Comparison of ENCODE assay signal across 8 mouse cellular contexts in the genomic region with DNA sequence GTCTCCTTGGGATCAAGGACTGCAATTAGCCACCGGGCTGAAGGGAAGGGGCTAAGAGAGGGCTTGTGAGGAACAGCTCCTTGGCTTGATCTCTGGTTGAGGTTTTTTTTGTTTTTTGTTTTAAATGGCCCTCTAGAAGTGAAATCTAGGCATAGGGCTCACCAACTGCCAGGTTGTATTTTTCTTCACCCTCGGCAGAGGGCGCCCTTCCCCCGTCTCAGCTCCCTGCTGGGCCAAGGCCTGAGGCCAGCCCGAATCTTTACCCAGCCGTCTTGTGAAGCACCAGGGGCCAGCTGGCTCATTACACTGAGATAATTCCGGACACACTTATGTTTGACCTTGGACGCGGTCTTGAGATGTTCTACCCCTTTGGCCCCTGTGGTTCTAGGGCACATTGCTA. TPM values are rescaled to one million over a fixed set of nuclear protein-coding genes. Genes with fewer than 3 reads are reported as not detected.
DNase-seq lines count a peak whose midpoint lies in the region; ATAC-seq and TF ChIP-seq lines count a peak whose summit lies in the region.

No protein-coding gene starts in this region.

- peaks cover 18% of the 10 kb centered on the region for H3K4me1 ChIP-seq in hindbrain, embryonic 13.5 days (replicated peaks)

- H3K27me3 ChIP-seq in Patski, result no peaks in the 10 kb centered on the region
- H3K27me3 ChIP-seq in hindbrain, embryonic 13.5 days, result no peaks in the 10 kb centered on the region

- H3K4me2 ChIP-seq in hindbrain, embryonic 13.5 days, result no peak overlapping the region; the same call in 1 of the 2 replicates

- H3K9ac ChIP-seq in hindbrain, embryonic 13.5 days, result peak overlapping the region; percentile 51; the same call in 1 of the 2 replicates

- H3K36me3 ChIP-seq in hindbrain, embryonic 13.5 days, result no peaks in the 10 kb centered on the region

- DNase-seq in Patski (ENCODE audit: low read depth, low spot score), result peak; percentile 12
- DNase-seq in cerebellum, adult 9-11 months, result peak; percentile 52
- peak; percentile 42 to 69 for DNase-seq in frontal cortex, postnatal 25 days (ENCODE audit: low spot score in 2 of 2)
- peak; percentile 64 to 80 for DNase-seq in layer of hippocampus, postnatal 25 days (ENCODE audit: extremely low spot score in 1 of 2, low spot score in 1 of 2)
- DNase-seq in lung, postnatal 4 days, result peak; percentile 92 to 93
- DNase-seq in retina, postnatal 7 days (ENCODE audit: low read depth, low spot score), result peak; percentile 51
- DNase-seq in urinary bladder, adult 2 months (ENCODE audit: low spot score), result peak; percentile 68

- peak; percentile 54 for ATAC-seq in Patski
- ATAC-seq in hindbrain, embryonic 13.5 days (ENCODE audit: low FRiP score), result no peak

- TF ChIP-seq CTCF in Patski (IDR thresholded peaks at IDR 0.05), result peak; percentile 87

- H3K9me3 ChIP-seq in hindbrain, embryonic 13.5 days, result no peaks in the 10 kb centered on the region

- in situ Hi-C loops in Patski (cut with MboI; ENCODE audit: low pct_unique_long_range_greater_than_20kb), result loop anchor here (5.0 to 25.0 kb wide), 5 partner anchors 85 to 895 kb away; partner anchors contain the start of gene Socs2

- WGBS in hindbrain, embryonic 13.5 days, result 9% methylated on average over 9 of the region's 9 CpGs

- 0 out of 2 replicates have a peak overlapping the region, but pooled peaks have one; percentile 15 for H3K27ac ChIP-seq in hindbrain, embryonic 13.5 days

- H3K4me3 ChIP-seq in hindbrain, embryonic 13.5 days, result no peak overlapping the region

- CTCF ChIA-PET in Patski (lab: Charles Lee), result interaction anchor here (0.7 to 4.9 kb wide), 27 partner anchors 12 to 902 kb away, joined by 3 to 87 read pairs (median 4); partner anchors contain the start of gene Socs2

- POLR2A ChIA-PET in Patski (lab: Charles Lee), result interaction anchor here (0.9 to 1.0 kb wide), 3 partner anchors 97 to 486 kb away, joined by 3 read pairs; no protein-coding TSS in a partner anchor

RNA-seq across cellular contexts. Expression of gene Plxnc1, which starts 47.5 kb away (rescaled TPM):
- 1.9 TPM for polyA plus RNA-seq in Patski (2021)
- 6.8 and 7.3 TPM in 2 replicates for polyA plus RNA-seq in hindbrain, embryonic 13.5 days (2015; fragmentation: Nextera tagmentation; extraction: Ambion mirVana)
- 10 to 100 TPM; 29.3 to 32.1 TPM for total RNA-seq in layer of hippocampus, postnatal 25 days (2021)
- polyA plus RNA-seq in urinary bladder, adult 2 months (2012; rRNA removed), result 1.0 and 1.6 TPM in 2 replicates

Comparison
In these comparisons a context has a peak if more than half of its experiments do, and no peak if none do; other contexts are left out.
1. DNase-seq: peak in every context shown above with its lines; median percentile 92 in lung, postnatal 4 days; 72 in layer of hippocampus, postnatal 25 days; 68 in urinary bladder, adult 2 months; 56 in frontal cortex, postnatal 25 days; 52 in cerebellum, adult 9-11 months; 51 in retina, postnatal 7 days; 12 in Patski.